Mouse (Mus musculus) cortical plate, adult 2 months (tissue): ENCODE data around the gene Nudt5. TPM values are rescaled to one million over a fixed set of nuclear protein-coding genes. Genes with fewer than 3 reads are reported as not detected.
"Not testable (repeated sequence)": the region's sequence is repeated elsewhere in the genome, so short reads cannot be mapped to it uniquely, and the experiment has no call there.

ENCODE experiments used
- H3K27ac ChIP-seq: fragments of 200-500 bp; 2 replicates; pipeline ENCODE4 v1.5.1; 2012; ENCODE audit warnings: low read length, control low read depth, inconsistent platforms; ENCODE audit not compliant: insufficient read depth
- H3K4me1 ChIP-seq: fragments of 200-500 bp; 2 replicates; pipeline ENCODE4 v1.6.1; 2011; ENCODE audit warnings: low read length; ENCODE audit not compliant: control insufficient read depth, insufficient read depth
- H3K4me3 ChIP-seq: fragments of 200-500 bp; 2 replicates; pipeline ENCODE4 v1.5.1; 2011; ENCODE audit warnings: mild to moderate bottlenecking, low read length, control low read depth; ENCODE audit not compliant: insufficient read depth
- CTCF ChIP-seq: fragments of 200-500 bp; IDR thresholded peaks from 2 replicates; pipeline ENCODE4 v1.5.1; 2011; ENCODE audit warnings: mild to moderate bottlenecking, control low read depth, low read length; ENCODE audit not compliant: insufficient read depth; ENCODE audit errors: extremely low read depth
- POLR2A ChIP-seq: fragments of 200-500 bp; IDR thresholded peaks from 2 replicates; pipeline ENCODE4 v1.6.1; 2011; ENCODE audit warnings: mild to moderate bottlenecking, low read length, control low read depth; ENCODE audit not compliant: insufficient read depth; ENCODE audit errors: extremely low read depth
- polyA plus RNA-seq: library from polyadenylated mRNA; depleted of rRNA; stranded (reverse); fragments of >200 nt; gene quantifications from 2 replicates; pipeline ENCODE4 v1.2.3, GENCODE M21; 2012; rRNA removed

The Nudt5 gene
- 11.4 and 12.4 TPM in 2 replicates for polyA plus RNA-seq

DNA sequence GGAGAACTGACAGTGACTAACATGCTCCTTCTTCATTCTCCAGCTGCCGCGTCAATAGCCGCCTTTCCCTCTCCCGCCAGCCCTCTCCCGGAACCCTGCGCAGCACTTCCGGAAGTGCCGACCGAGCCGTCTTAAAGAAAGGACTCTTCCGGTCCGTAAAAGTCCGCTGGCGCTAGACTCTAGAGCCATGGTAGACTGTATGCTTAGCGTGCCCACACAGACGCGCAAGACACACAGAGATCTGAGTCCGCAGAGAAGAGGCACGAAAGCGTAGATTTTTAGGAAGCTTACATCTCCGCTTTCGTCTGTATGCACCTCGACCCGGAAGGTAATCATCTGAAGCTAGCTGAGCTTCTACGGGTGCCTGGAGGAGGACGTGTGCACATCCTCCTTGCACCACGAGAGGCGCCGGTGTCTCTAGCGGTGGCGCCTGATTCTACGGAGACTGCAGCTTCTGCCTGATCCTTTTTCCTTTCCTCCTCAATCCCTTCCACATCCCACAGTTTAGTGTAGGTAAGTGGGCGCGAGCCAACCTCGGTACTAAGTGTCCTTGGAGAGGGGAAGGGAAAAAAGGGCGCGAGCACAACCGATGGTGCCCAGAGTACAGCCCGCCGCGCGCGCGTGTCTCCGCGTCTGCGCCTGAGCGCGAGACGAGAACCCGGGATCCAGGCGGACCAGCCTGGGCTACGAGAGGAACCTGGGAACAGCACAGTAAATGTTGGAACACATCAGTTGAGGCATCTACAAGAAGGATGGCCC, at the start of gene Nudt5, which contains the start of gene Cdc123:
Gene Nudt5, plus strand, starts transcription at position 147 of the 759 bp plus-strand sequence.
Gene Cdc123, minus strand, starts transcription at position 292 of the 759 bp plus-strand sequence.
- Histone ChIP-seq H3K4me1 (no peaks in the 10 kb centered on the region), H3K4me3 (peak within 1 kb of the TSS; percentile 72), H3K27ac (peak within 1 kb of the TSS; percentile 23; the same call in 1 of the 2 replicates)
- TF ChIP-seq POLR2A (peak; percentile 75), CTCF (peak; percentile 54)

DNA sequence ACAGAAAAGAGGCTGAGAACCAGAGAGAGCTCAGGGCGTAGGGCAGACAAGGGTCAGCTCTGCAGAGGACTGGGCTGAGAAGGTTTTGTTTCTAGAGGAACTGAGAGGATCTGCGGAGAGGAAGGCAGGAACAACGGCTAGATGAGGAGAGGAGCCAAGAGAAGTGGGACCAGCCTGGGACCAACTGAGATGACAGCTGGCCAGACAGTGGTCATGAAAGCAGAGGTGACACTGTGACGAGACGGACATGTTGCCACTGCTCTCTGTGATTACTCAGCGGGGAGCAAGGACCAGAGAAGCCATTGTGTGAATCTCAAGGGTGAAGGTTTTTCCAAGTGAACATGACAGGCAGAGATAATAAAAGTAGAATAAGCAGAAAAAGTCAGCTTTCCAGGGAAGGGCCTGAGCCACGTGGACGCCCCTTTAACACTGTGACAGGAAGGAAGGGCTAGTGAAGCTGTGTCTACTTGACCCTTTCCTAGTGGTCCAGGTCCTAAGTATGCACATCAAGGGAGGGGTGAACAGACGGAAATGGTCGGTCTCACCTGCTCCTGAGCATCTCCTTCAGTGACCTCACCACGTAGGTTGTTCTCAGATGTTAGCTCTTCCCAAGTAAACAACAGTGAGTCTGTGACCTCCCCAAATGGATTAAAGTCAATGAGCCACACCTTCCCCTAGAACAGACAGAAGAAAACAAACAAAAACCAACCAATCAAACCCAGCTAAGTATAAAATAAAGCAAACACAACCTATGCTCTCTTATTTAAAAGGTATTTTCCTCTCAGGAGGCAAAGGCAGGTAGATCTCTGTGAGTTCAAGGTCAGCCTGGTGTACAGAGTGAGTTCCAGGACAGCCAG, 46.8 kb upstream of the Nudt5 start:
- no peak for TF ChIP-seq POLR2A
- Histone ChIP-seq H3K4me3 (no peak overlapping the region), H3K27ac (no peak overlapping the region), H3K4me1 (no peaks in the 10 kb centered on the region)

DNA sequence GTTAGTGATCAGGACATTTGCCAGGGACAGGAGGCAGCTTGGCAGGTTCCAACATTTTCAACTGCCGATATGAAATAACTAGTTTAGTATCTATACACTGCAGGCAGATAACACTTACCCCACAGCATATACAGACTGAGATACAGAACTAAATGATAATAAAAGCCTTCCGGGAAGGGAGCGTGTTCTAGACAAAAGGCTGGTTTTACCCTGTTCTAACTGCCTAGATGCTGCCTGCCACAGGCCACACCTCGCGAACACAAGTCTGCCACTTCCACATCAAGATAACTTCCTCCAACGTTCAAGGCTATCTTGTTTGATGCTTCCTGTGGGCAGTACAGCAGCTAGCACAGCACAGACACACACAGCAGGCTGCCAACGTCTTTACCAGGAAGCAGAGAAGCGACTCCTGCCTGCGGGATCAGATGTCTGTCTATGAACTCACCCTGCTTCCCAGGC, 43.6 kb upstream of the Nudt5 start:
- Histone ChIP-seq H3K4me1 (no peaks in the 10 kb centered on the region), H3K4me3 (no peak overlapping the region), H3K27ac (no peak overlapping the region)
- TF ChIP-seq POLR2A (no peak), CTCF (no peak)

DNA sequence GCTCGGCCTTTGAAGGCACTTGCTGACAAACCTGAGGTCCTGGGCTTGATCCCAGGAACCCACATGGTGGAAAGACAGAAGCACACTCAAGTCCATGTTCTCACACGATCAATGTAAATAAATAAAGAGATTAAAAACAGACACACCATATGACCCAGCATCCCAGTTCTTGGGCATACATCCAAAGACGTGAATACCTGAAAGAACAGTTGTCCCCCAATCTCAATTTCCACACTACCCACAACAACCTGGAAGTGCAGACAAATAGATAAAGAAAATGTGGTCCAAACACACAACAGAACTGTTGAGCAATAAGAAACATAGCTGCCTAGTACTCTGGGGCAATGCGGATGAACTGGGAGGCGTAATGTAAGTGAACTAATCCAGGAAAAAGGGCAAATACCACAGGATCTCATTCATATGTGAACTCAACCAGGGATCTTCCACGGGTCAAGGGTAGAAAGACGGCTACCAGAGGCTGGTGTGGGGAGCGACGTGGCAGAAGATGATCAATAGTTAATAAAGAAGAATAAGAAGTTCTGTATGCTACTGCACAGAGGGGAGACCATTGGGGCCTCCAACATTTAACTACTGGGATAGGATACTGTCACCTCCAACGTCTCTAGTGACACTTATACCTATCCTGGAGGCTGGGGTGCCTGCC, 42.8 kb upstream of the Nudt5 start:
- H3K4me3 ChIP-seq, result no peak overlapping the region
- no peak for TF ChIP-seq POLR2A
- TF ChIP-seq CTCF, result no peak
- no peaks in the 10 kb centered on the region for H3K4me1 ChIP-seq
- H3K27ac ChIP-seq, result no peak overlapping the region

DNA sequence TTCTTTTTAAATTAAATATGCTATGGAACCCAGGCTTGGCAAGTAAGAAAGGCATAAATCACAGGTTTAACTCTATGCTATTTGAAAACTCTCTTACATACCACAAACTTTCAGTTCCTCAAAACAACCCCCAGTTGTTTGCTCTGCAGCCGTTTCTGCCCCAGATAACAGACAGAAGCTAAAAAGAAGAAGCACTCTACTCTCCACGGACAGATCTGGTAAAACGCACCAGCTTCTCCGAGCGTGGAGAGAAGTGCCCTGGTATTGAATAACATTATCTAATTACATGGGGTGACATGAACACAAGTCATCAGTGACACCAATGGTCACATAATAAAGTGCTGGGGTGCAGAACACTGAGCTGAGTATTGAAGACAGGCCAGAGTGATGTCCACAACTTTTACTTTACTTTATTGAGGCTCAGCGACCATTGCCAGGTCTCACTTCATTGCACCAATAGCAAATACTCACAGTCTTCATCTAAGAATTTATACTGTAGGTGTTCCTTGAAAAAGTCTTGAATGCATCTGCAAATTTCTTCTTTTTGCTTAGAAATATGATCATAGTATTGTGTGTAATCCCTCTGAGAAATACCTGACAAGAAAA, 40.3 kb upstream of the Nudt5 start:
- Histone ChIP-seq H3K4me1 (no peaks in the 10 kb centered on the region), H3K4me3 (no peak overlapping the region), H3K27ac (no peak overlapping the region)
- TF ChIP-seq POLR2A, result no peak
- no peak for TF ChIP-seq CTCF

DNA sequence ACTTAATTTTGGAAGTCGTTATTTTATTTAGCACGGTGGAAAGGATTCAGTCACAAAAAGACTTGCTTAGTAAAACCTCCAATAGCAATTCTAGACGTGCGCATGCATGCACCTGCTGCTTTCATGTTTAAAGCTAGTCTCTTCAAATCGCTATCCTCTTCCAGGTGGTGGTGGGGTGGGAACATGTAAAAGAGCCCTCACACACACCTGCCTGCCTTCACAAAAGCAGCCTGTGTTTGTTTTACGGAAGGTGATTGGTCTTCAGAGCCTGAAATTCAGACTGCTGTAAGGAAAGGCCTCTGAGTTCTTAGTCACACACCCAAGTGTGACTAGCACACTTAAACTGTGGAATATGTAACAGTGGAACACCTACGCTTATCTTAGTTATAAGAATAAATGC, 39.6 kb upstream of the Nudt5 start:
- H3K4me1 ChIP-seq, result no peaks in the 10 kb centered on the region
- H3K27ac ChIP-seq, result no peak overlapping the region
- no peak overlapping the region for H3K4me3 ChIP-seq
- TF ChIP-seq CTCF (no peak), POLR2A (no peak)

DNA sequence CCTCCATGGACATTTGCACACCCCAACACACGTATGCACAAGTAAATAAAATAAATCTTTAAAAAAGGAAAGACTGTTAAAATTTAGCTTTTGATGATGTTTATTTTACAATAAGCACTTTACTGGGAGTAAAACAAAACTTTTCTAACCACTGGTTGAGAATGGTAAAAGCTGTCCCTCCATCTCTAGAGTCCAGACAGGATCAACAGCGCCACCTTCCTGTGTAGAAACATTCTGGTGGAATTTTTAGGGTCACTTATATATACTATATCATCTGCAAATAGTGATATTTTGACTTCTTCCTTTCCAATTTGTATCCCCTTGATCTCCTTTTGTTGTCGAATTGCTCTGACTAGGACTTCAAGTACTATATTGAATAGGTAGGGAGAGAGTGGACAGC, 38.6 kb upstream of the Nudt5 start:
- not testable (repeated sequence) for H3K4me1 ChIP-seq, H3K27ac ChIP-seq, H3K4me3 ChIP-seq
- TF ChIP-seq CTCF, result peak; percentile 36; the same call in 1 of the 2 replicates

DNA sequence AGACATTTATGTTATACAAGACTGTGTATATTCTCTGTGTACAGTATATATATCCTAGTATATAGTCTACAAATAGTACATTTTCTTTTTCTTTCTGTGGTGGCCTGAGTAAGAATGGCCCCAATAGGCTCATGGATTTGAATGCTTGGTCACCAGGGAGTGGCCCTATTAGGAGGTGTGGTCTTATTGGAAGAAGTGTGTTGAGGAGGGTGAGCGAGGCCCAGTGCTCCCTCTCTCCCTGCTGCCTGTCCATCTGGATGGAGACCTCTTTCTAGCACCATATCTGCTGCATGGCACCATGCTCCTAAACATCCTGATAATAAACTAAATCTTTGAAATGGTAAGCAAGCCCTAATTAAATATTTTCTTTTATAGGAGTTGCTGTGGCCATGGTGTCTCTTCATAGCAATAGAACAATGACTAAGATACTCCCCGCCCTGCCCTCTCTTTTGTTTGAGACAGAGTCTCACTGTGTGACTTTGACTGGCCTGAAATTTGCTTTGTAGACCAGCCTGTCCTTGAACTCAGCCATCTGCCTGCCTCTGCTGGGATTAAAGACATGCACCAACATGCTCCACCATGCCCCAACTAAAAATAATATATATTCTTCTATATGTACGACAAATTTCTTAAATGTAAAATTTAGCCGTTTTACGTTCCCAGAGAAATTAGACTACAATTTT, 34.6 kb upstream of the Nudt5 start:
- Histone ChIP-seq H3K27ac (no peak overlapping the region), H3K4me3 (no peak overlapping the region), H3K4me1 (no peaks in the 10 kb centered on the region)
- TF ChIP-seq POLR2A (no peak), CTCF (no peak)
